Mouse (Mus musculus) frontal cortex, postnatal 25 days (tissue): ENCODE measurements around the gene Wwox.
"Not testable (repeated sequence)": the region's sequence is repeated elsewhere in the genome, so short reads cannot be mapped to it uniquely, and the experiment has no call there.

Source experiments
- DNase-seq, 2 experiments: peaks; one replicate each; pipeline ENCODE4 v3.0.0; 2022; ENCODE audit warnings: low spot score in 2 of 2

The Wwox gene

DNA sequence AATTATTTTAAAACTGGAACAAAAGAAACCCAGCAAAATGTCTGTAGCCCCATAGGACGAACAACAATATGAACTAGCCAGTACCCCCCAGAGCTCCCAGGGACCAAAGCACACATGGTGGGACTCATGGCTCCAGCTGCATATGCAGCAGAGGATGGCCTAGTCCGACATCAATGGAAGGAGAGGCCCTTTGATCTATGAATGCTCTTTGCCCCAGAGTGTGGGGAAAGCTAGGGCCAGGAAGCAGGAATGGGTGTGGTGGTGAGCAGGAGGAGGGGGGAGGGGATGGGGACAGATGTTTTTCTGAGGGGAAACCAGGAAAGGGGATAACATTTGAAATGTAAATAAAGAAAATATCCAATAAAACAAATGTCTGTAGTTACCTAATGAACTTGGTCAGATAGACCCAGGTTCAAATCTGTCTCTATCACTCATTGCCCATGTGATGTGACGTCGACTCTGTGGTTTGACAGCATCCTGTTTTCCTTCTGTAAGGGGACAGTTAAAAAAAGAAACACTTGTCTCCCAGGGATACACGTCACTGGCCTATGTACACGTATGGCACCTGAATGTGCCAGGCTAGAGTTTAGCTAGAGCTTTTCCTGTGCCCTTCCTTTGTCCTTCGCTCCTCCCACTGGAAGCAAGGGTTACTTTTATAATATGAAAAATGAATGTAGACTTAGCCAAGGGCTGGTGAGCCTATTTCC, 362.1 kb downstream of the Wwox start:
- DNase-seq: no peak

DNA sequence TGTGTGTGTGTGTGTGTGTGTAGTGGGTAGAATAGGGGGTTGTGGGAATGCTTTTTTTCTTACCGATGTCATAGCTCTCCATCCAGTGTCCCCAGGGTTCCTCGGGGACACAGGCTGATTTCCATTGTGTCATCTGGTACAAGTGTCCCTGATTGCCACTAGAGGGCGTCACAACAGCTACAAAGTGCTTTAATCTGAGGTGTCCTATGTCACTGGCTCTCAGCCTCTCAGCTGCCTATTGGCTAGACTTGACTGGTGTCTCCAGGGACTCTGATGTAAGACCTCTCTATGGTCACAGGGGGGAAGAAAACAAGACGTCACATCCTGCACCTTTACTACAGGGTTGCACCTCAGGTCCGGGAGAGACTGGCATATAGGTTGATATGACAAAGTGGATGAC, 363.7 kb downstream of the Wwox start:
- no peak for DNase-seq

DNA sequence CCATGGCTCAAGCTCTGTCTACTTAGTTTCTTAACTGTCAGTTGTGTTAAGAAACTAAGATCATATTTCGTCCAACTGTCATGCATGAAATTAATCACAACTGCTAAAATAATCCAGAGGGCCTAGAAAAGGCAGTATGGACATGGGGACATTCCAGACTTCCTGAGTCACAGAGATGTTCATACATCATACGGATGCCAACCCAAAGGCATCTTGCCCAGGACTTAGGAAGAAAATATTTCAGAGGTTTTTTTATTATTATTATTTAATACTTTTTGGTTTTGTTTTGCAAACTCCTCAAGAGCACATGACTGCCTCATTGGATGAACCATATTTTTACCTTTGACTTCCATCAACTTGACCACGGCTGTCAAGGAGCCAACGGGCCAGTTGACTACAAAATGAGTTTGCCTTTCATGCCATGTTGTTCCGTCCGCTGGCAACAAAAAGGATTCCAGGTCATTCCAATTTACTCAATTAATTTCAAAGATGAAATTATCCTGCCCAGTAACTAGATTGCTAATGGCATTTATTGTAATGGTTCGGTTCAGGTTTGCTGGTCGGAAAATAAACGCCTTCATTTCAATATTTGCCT, 367.5 kb downstream of the Wwox start:
- no peak for DNase-seq

- DNase-seq: no peak
Observed at GRCm38 (mm10) chr8:114807676-114808426, 368.4 kb downstream of the Wwox start.

GRCm38 (mm10) chr8:114810470-114810869, 371.0 kb downstream of the Wwox start:
- no peak for DNase-seq

- DNase-seq: no peak
Observed at GRCm38 (mm10) chr8:114813830-114814229, 374.4 kb downstream of the Wwox start.

DNA sequence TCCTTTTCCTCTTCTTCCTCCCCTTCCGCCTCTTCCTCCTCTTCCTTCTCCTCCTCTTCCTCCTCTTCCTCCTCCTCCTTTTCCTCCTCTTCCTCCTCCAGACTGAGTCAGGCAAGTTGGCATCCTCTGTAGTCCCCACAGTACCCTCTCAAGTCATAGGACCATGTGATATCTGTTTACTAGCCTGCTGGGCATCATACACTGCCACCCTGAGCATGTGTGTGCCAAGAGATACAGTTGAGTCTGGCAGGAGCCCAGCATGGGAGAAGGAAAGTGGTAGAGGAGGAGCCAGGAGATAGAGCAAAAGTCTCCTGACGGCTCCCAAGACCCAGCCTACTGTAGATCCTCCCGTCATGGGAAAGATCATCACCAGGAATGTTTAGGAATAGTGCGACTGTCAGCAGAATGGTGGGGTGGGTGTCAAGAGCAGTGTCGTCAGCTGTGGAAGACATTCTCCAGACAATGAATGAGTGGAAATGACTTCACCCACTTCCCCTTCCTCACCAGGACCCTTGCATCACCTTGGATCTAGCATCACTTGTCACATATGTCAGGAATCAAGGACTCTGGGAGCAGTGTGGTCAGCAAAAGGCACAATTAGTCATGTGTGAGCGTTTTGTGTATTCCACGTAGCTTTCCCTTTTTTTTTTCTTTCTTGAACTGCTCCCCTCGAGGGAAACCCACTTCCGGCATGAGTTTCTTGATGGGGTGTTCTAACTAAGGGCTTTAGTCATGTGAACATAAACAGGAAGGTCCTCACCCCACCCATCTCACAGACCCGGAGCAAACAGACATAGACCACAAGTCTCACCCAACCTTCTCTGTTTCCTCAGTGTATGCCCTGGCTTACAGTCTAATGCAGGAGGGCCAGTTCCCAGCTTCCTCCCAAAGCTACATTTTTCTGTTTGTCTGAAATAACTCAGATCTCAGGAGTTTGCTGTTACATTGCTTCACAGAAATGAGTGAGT, 375.6 kb downstream of the Wwox start:
- no peak for DNase-seq

- DNase-seq: no peak
Observed at GRCm38 (mm10) chr8:114816343-114816742, 376.9 kb downstream of the Wwox start.

- DNase-seq: no peak
Observed at GRCm38 (mm10) chr8:114816949-114817348, 377.5 kb downstream of the Wwox start.

DNA sequence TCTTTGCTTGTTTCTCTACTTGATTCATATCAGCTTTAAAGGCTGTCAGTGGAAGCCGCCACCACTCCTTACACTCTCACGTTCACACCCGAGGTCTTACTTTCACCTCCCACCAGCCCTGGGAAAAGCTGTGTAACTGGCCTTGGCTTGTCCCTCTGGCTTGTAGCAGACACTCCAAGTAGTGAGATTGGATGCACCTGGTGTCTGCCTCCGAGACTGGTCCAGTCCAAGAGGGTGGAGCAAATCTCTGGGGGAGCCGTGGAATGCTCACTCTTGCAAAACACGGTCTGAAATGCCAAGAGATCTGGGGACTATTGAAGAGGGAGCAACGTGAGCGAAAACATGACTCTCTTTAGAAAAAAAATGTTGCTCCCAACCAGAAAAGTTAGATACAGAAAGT, 382.1 kb downstream of the Wwox start:
- no peak for DNase-seq

- DNase-seq: no peak
Observed at GRCm38 (mm10) chr8:114825460-114825859, 386.0 kb downstream of the Wwox start.

GRCm38 (mm10) chr8:114826991-114827390, 387.5 kb downstream of the Wwox start:
- no peak for DNase-seq

GRCm38 (mm10) chr8:114827810-114828209, 388.4 kb downstream of the Wwox start:
- DNase-seq: not testable (repeated sequence)

- no peak for DNase-seq
Observed at GRCm38 (mm10) chr8:114831595-114831994, 392.1 kb downstream of the Wwox start.

DNA sequence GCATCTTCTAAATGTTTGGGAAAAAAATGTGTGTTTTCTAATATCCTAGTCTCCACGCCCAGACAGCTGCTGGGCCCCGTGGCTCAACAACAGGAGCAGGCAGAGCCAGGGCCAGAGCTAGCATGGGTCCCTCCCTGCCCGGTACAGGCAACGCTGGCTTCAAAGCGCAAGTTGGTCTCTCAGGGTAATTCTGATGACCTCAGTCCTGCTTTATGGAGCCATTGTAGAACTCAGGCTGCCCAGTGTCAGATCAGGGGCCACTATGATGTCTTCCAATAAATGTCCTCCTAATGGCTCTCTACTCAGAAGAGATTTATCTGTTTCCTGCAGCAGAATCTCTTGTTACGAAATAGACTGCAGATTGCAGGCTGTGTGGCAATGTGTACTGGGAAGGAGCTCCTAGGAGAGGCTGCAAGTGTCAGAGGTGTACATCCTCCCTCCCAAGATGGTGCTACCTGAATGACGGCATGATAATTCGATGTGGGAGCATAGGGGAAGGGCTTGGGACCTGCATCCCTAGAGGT, 392.9 kb downstream of the Wwox start:
- DNase-seq: no peak

DNA sequence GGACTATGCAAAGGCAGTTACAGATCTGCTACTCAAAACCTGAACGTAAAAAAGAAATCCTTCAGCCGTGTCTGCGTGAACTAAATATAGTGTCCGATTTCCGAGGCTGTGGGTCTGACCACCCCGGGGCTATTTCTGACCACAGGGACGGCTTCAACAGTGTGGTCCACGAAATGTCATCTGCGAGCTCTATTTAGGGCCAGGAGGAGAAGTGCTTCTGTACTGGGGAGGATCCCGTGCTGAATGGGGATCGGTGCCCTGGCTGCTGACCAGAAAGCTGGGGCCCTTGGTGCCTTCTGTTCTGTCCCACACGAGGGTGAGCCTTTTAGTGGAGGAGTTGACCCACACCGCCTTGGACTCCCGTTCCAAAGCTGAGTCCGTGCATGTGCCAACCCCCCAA, 395.3 kb downstream of the Wwox start:
- no peak for DNase-seq

- no peak for DNase-seq
Observed at GRCm38 (mm10) chr8:114839998-114840397, 400.5 kb downstream of the Wwox start.

- DNase-seq: no peak
Observed at GRCm38 (mm10) chr8:114847666-114848065, 408.2 kb downstream of the Wwox start.

DNA sequence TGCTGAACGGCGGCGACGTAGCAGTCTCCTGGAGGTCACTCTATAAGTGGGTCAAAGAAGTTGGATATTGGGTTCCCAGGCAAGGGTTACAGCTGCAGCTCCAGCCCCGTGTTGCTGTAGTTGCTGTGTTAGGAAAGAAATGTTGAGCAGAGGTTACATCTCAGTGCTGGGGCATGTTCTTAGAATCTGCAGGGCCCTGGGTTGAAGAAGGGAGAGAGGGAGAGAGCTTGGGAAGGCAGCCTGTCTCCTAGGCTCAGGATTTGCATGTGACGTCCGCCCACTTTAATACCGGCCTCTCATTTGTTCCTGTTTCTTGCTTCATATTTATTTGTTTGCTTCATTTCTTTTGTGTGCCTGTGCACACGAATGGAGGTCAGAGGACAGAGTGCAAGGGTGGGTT, 410.0 kb downstream of the Wwox start:
- DNase-seq: no peak

DNA sequence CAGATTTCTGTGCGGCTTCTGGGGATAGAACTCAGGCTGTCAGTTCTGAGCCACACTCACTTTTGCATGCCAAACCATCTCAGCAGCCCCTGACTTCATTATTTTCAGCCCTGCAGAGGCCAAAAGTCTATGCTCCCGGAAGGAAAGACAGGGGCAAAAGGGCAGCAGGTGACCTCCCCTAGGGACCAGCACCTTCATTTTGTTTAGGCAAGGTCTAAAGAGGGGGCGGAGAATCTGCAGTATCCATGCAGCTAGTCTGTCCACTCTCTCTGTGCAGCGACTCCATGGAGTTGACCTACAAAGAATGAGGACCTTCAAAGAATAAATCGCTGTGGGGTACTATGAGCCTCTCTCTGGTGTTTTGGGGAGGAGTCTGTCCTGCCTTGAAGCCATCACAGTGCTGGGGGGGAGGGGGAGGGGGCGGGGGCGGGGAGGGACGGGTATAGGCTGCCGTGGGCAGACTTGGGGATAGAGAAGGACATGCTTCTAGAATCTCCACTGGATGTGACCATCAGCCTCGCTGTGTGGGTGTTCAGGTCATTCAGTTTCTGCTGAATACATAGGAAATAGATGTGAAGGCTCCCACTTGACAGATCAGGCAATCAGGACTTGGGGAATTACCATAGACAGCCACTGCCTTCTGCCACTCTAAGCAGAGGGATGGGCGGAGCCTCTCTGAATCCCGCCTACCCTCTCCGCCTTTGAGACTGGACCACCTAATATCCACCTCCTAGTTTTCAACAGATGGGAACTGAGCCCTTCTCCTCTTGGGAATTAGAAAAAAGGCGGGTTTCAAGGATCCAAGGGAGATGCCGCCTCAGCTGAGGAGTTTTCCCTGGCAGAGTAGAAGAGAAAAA, 410.8 kb downstream of the Wwox start:
- no peak for DNase-seq

GRCm38 (mm10) chr8:114853765-114854164, 414.3 kb downstream of the Wwox start:
- DNase-seq: no peak
